Mouse (Mus musculus): Measurements from ENCODE around the gene Dapk1.

Gene Dapk1

DNA sequence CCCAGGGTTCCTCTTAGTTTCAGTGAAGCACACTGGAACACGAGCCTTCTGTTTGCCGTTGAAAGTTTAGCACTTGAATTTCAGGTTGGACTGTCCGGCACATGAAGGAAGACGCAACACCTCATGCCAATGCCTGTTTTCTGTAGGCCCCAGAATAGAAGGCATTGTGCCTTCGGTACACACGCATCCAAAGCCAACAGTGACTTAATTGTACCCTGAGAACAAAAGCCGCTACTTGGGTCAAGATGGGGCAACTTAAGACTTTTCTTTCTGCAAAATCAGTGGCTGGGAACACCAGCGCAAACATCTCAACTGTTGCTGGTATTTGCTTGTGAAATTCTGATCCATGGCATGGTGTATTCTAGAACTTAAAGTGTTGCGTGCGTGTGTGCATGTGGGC, 63.1 kb downstream of the Dapk1 start:
- no peak for DNase-seq

DNA sequence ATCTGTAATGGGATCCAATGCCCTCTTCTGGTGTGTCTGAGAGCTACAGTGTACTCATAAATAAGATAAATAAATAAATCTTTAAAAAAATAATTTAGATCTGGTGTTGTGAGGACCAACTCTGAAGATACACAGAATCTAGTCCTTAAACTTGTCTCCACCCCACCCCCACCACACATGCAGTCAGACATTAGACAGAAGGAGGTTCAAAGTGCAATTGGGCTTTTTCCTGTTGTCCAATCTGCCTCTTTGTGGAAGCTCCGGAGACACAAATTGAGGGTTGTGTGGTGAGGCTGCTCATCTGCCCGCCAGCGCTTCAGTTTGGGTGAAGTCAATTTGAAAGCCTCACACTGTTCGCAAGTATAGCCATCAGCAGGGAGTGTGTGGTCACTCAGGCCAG, 63.7 kb downstream of the Dapk1 start:
- no peak for DNase-seq

DNA sequence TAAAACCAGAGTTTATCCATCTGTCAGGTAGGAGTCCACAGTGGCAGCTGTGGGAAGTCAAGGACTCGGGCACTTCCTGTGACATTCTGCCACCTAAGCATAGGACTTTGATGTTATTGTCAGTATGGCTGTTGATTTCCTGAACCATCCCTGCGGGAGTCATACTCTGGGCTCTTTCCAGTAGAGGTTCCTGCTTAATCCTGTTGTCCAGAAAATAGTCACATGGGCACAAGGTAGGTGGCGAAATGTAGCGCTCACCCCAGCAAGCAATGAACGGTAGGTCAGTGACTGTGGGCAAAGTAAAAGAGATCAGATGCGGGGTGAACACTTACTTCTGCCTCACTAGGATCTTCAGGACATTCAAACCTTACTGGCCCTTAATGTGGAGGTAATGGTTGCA, 66.3 kb downstream of the Dapk1 start:
- no peak for DNase-seq

DNA sequence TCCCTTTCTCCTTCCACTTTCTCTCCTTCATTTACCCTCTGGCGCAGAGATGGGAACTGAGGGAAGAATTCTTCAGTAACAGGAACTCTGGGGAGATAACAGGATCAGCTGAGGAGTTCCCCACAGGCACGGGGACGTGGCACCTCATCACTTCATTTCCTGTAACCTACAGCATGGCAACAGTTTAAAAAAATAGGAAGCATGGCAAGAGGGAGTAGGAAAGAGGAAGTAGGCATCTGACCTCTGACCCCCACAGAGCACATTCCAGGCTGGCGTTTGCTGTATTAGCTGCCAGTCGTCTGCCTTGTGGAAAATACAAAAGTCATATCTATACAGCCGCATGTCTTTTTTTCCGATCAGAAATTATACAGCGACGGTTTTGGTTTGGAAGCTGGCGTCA, 68.9 kb downstream of the Dapk1 start:
- DNase-seq: peak; percentile 2 to 4

DNA sequence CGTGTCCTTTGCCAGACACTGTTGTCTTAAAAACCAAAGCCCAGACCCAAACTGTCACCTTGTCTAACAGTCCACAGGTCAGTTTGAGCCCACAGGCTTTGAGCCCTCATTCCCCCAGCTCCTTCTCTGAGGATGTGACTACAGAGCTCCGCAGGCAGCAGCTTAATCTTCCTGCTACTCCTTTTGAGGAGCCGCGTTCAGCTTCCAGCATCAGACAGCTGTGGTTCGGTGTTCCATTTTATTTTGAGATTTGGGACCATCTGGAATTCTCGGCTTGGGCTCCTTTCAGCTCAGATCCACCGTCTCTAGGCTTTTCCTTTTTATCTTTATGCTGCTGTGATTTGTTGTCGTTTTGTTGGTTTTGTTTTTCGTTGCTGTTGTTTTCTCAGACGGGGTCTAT, 69.5 kb downstream of the Dapk1 start:
- no peak for DNase-seq

DNA sequence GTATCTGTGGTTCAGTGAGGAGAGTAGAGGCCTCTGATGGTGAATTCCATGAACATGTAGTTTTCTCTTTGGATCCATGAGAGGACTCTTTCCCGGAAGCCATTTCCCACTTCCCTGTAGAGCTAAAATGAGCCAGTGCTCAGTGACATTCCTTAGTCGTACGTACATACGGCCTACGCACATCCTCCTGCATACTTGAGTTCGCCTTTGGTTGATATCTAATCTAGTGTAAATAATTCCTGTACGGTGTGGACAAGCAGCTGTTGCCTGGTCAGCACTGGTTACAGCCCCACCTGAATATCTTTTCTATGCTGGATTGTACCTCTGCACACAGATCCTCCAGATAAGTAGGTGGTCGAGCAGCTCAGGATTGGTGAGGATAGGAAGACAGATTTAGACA, 70.5 kb downstream of the Dapk1 start:
- no peak for DNase-seq

DNA sequence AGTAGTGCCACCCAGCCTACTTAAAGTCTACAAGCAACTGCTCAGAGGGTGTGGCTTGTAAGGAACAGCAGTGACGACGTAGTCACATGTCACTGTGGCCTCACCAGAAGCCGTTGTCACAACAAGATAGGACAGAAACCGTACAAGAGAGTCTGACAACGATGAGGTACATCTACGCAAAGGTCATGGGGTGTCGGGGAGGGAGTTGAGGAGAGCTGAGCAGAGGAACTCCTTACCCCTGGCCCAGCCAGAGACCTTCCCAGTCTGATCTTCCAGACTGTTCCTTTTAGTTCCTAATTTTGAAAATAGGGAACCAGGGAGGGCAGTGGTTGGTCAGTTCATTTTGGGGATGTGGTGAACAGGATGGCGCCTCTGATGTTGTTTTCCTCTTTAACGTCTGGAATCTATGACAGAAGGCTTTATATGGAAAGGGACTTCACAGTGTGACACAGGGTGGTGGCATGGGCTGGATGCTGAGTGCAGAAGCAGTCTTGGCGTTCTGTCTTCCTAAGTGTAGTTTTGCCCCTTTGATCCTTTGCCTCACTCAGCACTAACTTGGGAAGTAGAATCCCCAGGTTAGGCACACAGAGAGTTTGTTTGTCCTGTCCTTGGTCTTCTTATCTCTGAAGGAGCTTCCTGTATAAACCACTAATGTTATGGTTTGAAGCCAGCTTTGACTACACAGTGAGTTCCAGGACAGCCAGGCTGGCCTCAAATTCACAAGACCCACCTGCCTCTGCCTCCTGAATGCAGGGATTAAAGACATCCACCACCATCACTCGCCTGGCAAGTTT, 71.3 kb downstream of the Dapk1 start:
- DNase-seq: no peak

DNA sequence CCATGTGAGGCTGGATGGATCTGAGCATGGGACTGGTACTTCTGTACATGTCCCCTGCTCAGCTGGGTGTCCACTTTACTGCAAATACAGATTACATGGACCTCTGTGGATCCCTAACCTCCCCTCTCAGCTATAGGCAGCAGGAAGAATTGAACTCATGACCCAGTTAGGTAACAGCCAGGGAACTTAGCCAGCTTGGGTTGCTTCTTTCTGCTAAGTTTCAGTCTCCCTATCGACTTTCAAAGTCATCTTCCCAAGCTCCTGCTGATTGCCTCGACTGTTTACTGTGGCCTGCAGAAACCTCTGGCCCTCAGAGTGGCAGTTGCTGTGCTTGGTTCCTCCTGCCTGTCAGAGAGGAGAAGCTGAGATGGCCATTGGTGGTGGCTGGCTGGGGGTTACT, 72.6 kb downstream of the Dapk1 start:
- DNase-seq: no peak

DNA sequence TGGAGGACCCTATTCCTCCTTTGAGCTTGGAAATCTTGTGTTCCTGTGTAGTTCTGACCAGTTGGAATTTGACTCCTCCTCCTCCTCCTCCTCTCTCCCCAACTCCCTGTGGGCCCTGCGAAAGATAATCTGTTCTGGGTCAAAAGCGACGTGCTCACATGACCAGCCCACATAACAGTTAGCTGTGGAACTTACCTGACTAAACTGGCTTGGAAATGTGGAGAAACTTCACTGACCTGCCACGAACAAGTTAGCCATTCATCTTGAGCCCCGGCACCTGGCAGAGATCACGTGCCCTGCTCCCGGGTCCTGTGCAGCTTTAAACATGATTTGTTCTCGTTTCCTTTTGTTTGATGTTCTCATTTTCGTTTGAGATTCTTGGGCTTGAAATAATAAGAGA, 73.2 kb downstream of the Dapk1 start:
- no peak for DNase-seq

DNA sequence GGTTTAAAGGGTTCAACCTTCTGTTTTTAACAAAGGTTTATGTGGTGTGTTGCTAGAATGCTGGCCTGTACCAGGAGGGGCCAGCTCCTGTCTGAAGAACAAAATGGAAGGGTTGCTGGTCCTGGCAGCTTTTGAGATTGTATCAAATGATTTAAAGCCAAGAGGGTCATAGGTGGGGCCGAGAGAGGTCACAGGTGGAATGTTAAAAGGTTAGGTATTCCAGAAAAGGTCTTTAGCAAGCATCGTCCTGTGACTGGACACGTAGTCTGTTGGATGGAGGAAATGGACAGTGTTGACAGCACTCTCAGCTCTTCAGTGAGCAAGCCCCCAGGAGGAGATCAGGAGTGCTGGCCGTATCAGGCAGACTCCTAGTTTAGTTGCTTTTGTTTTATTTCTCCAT, 73.7 kb downstream of the Dapk1 start:
- no peak for DNase-seq

DNA sequence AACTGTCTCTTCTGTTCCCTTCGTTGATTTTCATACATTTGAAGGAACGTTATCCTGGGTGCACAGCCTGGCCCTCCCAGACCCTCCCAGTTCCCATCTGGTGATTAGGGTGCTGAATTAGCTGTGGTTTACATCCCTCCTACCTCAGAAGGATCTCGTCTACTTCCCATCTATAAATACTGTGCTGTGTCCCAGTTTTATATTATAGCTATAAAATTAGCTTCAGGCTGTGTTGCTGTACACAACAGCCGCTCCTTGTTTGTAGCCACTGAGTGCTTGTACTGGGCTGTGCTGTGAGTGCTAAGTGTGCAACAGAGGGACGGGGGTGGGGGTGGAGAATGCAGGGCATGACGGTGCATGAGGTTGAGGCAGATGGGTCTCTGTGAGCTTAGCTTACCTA, 77.2 kb downstream of the Dapk1 start:
- no peak for DNase-seq

DNA sequence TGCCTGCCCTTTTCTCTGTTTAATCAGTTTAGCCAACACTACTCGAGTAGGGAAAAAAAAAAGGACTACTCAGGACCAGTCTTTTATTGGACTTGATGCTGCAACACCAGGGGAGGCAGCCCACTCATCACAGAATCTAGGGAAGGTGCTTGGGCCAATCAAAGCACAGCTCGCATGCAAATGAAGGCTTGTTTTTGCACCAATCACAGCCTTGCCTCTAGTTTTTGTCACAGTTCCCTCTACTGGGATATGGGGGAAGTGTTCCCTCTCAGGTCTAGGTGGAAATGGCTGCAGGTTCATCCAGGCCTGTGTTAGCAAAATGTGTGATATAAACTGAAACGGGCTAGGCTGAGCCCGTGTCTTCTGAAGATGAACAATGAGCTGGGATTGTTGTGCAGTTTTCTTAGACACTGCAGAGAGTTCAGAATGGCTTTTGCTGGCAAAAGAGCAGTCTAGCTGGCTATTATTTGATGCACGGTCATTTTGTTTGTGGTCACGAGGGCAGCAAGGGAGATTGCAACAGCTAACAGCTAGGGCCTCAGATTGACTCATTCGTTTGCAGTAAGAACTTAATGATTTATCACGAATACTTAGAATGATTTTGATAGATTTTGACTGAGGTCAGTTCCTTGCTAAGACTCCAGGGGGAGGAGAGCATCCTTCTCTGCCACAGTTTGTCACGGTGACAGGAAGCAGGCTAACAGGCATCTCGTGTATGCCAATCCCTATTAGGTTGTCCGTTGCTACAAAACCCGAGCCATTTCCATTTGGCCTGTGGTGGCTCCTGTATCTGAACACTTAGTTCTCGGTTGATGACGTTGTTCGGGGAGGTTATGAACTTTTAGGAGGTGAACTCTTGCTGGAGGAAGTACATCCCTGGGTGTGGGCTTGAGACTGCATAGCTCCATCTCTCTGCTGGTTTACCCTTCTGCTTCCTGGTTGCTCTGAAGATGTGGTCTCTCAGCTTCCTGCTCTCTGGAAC, 81.3 kb downstream of the Dapk1 start:
- no peak for DNase-seq

DNA sequence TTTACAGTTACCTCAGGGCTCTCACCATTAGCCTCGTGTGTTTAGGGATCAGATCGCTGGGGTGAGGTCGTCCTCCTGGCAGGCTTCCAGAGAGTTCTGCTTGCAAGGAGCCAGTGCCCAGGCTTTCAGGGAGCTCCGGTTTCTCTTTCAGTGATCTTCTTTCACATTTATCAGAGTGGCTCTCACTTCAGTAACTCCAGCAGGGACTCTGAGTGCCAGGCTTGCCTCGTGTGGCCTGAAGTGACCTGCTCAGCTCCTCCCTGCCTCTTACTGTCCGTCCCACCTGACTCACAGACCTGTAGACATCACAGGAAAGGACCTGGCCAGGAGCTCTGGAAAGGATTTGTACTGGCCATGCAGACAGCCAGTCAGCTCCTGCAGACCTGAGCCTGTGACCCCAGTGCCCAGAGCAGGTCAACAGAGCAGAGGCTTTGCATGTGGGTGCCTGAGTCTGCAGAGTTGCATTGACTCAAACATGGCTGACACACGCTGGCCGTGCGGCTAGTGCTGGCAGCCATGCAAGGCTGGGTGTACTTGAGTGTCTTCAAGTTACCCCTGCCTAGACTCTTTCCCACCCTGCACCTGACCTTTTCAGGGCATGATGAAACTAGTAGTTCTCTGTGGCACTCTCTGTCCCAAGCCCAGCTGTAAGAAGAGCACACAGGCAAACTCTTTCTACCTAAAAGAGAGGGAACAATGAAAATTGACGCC, 82.5 kb downstream of the Dapk1 start:
- no peak for DNase-seq

DNA sequence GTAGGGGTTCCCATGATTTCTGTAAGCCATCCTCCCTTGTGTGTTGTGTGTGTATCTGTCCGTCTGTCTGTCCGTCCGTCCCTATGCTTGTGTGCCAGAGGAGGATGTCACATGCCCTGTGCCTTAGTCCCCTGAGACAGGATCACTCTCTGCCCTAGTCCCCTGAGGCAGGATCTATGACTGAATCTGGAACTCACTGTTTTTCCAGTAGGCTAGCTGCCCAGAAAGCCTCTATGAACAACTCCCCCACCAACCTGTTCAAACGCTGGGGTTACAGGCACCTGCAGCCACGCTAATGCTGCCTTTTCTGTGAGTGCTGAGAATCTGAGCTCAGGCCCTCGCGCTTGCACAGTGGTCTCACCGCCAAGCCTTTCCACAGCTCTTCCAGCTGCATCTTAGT, 83.1 kb downstream of the Dapk1 start:
- no peak for DNase-seq

DNA sequence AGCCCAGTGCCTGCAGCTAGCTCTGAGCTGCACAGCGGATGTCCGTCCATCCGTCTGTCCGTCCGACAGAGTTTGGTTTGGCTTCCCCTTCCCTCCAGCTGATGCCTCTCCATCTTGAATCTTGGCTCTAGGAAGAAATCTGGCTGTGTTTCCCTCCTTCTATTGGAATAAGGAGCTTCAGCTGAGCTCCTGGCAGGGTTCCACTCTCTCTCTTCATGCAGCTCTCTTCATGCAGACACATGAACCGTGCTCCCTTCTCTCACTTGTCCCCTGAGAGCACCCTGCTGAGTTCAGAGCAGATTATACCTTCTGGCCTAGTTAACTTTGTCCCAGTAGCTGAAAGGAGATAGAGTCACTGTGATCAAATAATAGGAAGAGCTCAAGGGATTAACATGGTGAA, 83.5 kb downstream of the Dapk1 start:
- no peak for DNase-seq

DNA sequence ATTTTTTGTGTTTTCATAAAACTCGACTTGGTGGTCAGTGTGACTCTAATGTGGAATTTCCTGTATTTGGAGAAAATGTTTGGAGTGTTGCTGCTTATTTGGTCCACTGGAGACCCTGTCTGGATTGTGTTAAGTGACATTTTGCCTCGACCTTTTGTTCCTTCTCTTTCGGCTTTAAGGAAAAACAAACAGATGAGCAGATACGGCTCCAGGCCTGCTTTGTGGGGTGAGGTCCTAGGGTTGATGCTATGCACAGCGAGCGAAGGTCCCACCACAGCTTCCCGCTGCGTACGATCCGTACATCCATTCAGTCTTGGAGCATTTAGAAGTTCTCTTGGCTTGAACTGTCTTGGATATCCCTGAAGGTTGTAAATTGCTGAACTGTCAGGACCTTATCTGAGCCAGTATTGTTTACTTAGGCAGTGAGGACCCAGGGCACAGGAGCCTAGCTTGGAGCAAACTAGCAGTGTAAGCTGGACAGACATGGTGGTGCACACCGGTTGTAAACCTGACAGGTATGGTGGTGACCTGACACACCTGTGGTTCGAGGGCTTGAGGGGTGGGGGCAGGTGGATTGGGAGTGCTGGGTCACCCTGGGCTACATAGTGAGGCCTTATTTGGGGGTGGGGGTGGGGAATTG, 84.4 kb downstream of the Dapk1 start:
- no peak for DNase-seq

DNA sequence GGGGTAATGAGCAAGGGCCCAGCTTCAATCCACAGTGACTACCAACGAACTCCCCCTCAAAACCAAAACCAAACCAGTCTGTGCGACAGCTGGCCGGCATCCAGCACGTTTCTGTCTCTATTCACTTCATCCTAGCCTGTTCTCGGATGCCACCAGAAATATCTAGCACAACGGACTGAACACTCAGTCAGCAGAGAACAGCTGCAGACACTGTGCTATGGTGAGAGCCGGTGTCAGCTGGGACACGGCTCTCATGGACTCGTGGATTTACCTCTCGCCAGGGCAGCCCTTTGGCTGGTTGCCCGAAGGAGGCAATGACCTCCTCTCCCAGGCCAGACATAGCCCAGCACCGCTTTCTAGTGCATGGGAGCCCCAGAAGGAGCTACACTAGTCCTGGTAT, 85.2 kb downstream of the Dapk1 start:
- DNase-seq: no peak

DNA sequence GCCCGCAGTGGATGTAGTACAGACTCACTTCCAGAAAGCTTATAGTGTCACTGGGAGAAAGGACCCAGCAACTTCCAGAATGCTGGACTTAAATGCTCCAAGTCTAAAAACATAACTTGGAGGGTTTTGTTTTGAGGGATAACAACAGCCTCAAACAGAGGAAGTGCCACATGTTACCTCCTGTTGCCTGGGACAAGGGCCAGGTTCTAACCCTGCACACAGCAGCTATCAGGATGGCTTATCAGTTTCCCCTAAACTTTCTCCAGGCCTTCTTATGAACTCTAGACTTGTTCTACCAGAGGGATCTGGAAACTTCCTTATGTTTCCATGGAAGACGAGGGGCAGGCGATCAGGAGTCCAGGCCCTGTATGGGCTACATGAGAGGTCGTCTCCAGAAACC, 85.7 kb downstream of the Dapk1 start:
- DNase-seq: no peak

DNA sequence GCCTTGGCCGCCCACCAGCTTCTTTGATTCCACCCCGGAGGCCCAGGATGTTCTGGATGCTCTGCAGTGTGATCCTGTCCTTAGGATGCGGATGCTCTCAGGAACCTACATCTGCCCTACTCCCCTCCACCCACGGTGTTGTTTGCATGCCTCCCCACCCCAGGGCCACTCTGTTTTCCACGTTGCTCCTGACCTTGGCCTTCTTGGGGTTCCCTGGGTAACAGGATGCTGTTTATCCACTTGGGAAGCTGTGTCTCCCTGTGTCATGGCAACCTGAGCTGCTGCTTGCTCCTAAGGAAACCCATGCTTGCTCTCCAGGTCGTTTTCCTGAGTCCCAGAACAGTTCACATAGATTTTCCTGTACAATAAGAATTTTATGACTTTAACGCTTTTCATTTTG, 86.1 kb downstream of the Dapk1 start:
- DNase-seq: no peak

DNA sequence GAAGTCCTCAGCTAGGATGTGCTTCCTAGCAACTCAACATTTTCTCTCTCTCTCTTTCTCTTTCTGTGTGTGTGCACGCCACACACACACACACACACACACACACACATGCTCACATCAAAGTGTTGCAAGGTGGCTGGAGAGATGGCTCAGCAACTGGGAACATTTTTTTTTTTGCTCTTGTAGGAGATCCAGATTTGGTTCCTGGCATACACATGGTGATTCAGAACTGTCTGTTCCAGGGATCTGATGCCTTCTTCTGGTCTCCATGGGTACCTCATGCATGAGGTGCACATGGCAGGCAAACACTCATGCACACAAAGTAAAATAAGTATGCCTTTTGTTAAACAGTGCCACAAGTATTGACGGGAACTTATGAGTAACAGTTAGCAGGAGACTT, 89.2 kb downstream of the Dapk1 start:
- no peak for DNase-seq

DNA sequence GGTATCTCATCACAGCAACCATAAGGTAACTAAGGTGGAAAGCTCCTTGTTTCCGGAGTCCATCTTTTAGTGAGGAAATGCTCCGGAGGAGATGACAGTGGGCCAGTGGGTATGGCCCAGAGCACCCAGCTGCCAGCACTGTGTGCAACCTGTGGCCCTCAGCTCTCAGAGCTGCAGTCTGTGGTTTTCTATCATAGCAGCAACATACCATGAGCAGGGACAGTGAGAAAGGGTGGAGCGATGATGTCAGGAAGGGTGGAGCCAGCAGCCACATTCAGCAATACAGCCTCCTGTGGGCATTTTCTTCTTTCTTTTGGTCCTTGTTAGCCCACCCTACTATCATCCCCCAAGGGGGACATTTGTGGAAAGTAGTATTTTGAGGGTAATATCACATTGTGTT, 90.2 kb downstream of the Dapk1 start:
- no peak for DNase-seq

DNA sequence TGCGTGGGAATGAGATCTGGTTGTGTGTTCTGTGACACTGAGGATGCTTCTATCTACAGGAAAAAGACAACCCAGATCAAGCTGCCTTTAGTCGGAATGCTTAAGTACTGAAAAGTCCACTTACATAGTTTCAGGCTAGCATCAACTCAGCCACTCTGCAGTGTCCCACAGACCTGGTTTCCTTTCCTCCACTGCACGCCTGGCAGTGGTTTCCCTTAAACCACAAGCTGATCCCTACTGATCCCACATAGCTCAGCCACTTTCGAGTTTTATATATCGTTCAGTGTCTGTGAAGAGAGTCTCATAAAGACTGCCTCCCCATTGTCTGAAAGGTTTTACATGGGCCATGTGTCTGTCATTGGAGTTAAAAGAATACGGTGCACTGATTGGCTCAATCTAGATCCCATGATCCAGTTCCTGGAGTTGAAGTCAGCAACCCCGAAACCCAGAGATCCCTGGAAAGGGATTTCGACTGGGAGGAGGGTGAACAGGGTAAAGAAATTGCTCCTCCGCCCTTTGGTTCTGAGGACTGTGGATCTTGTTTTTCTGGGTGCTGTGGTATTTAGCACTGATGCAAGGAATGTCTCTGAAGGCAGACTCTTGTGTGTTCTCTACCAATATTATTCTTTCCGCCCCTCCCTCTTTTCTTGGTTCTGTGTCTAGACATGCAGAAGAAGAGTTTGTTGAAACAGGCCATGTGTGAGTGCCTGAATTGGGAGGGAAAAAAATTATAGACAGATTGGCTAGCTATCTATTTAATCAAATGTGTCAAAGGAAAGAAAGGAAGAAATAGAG, 93.6 kb downstream of the Dapk1 start:
- no peak for DNase-seq

Data from B cell, adult 2 months (primary cell).